Mouse (Mus musculus) C2C12 (cell line): ENCODE measurements around the gene Tbcel.

Experiments
- FOSL1 ChIP-seq: IDR thresholded peaks from one replicate; pipeline ENCODE4 v1.8.0; 2011; ENCODE audit warnings: mild to moderate bottlenecking, low read length; ENCODE audit not compliant: poor library complexity, insufficient read depth, severe bottlenecking
- USF1 ChIP-seq: IDR thresholded peaks from one replicate; pipeline ENCODE4 v1.6.1; 2011; ENCODE audit warnings: low read depth, mild to moderate bottlenecking, control low read depth, moderate library complexity

- no peak for TF ChIP-seq USF1
- TF ChIP-seq FOSL1 = no peak
Observed at GRCm38 (mm10) chr9:42512312-42512711, 4.7 kb upstream of the Tbcel start.
